ENCODE assay signal across 10 mouse cellular contexts in the genomic region with DNA sequence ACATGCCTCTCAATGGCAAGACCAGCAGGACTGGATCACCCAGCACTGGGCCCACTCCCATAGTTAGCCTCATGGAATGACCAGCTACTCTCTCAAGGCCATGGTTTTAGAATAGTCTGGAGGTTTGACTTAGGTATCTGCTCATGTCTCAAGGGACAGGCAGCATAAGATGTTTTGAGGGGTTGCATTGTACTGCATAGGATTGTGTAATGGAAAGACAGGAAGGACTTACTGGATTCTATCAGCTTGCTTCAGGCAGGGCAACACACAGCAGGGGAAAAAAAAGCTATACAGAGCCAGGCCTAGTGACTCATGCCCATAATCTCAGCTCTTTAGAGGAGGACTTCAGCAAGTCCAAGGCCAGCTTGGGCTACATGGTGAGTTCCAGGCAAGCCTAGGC. TPM values are rescaled to one million over a fixed set of nuclear protein-coding genes. Genes with fewer than 3 reads are reported as not detected.
DNase-seq lines count a peak whose midpoint lies in the region; ATAC-seq and TF ChIP-seq lines count a peak whose summit lies in the region.
"Had no signal": no experiment of that assay in that cellular context is flagged by ENCODE, and none has a peak within 500 bp of the region (broad histone marks: within the 10 kb centered on the region; RNA-seq: fewer than 3 reads in every experiment).

No protein-coding gene starts in this region.

- H3K4me2 ChIP-seq in heart, embryonic 15.5 days = no peak overlapping the region
- H3K4me2 ChIP-seq in lung, postnatal 0 days (replicated peaks; ENCODE audit: low read depth, low read length) = no peak overlapping the region
- H3K4me2 ChIP-seq in stomach, embryonic 16.5 days (ENCODE audit: low read depth, low read length) = no peak overlapping the region
- H3K4me2 ChIP-seq: limb, embryonic 12.5 days had no signal

- peak; percentile 10 to 75 for DNase-seq in adrenal gland, adult (ENCODE audit: inconsistent age in 2 of 2, low spot score in 1 of 2)
- DNase-seq in adrenal gland, postnatal 14 days = no peak
- no peak for DNase-seq in heart, embryonic 10.5 days (ENCODE audit: low spot score)
- DNase-seq in lung, postnatal 0 days (ENCODE audit: low spot score) = peak; percentile 63
- DNase-seq in lung, adult 18-20 months = no peak
- DNase-seq in embryo, embryonic 10.5 days (ENCODE audit: low spot score) = no peak

- H3K9ac ChIP-seq in heart, embryonic 15.5 days = no peak overlapping the region
- H3K9ac ChIP-seq in lung, postnatal 0 days (replicated peaks; ENCODE audit: low read depth) = no peak overlapping the region
- H3K9ac ChIP-seq in stomach, embryonic 16.5 days (ENCODE audit: low read length) = no peak overlapping the region
- H3K9ac ChIP-seq: limb, embryonic 12.5 days; neural tube, embryonic 15.5 days had no signal

- H3K4me1 ChIP-seq in heart, embryonic 15.5 days (replicated peaks) = peaks cover 20% of the 10 kb centered on the region
- H3K4me1 ChIP-seq in heart, embryonic 10.5 days = peaks cover 14% of the 10 kb centered on the region
- peaks cover 18% of the 10 kb centered on the region for H3K4me1 ChIP-seq in lung, postnatal 0 days (ENCODE audit: insufficient read depth, low read depth, low read length)
- H3K4me1 ChIP-seq in stomach, embryonic 16.5 days (ENCODE audit: control insufficient read depth, insufficient read depth, low read length) = peaks cover 13% of the 10 kb centered on the region

- TF ChIP-seq CTCF in lung, postnatal 0 days (IDR thresholded peaks at IDR 0.05) = no peak

- no peak for TF ChIP-seq EP300 in lung, postnatal 0 days (IDR thresholded peaks at IDR 0.05)

- H3K27me3 ChIP-seq in heart, embryonic 15.5 days = no peaks in the 10 kb centered on the region
- H3K27me3 ChIP-seq in heart, embryonic 10.5 days (ENCODE audit: insufficient read depth, poor library complexity, severe bottlenecking) = no peaks in the 10 kb centered on the region
- no peaks in the 10 kb centered on the region for H3K27me3 ChIP-seq in lung, postnatal 0 days (replicated peaks; ENCODE audit: insufficient read depth, low read length)
- no peaks in the 10 kb centered on the region for H3K27me3 ChIP-seq in stomach, embryonic 16.5 days (ENCODE audit: control insufficient read depth, insufficient read depth, low read length)
- H3K27me3 ChIP-seq: limb, embryonic 12.5 days; neural tube, embryonic 15.5 days had no signal

- ATAC-seq in heart, embryonic 15.5 days (replicated peaks; ENCODE audit: insufficient number of reproducible peaks, insufficient read depth, low FRiP score, low read depth) = peak; percentile 75
- ATAC-seq in lung, postnatal 0 days = peak; percentile 72
- ATAC-seq in stomach, embryonic 16.5 days (ENCODE audit: insufficient read depth, low FRiP score) = peak; percentile 25

- no peak overlapping the region for H3K4me3 ChIP-seq in heart, embryonic 15.5 days
- no peak overlapping the region for H3K4me3 ChIP-seq in heart, embryonic 10.5 days
- H3K4me3 ChIP-seq in lung, postnatal 0 days (ENCODE audit: low read depth, low read length) = no peak overlapping the region
- no peak overlapping the region for H3K4me3 ChIP-seq in stomach, embryonic 16.5 days (replicated peaks; ENCODE audit: low read length)
- H3K4me3 ChIP-seq: limb, embryonic 12.5 days; neural tube, embryonic 15.5 days had no signal

- H3K36me3 ChIP-seq in heart, embryonic 15.5 days = no peaks in the 10 kb centered on the region
- H3K36me3 ChIP-seq in heart, embryonic 10.5 days = no peaks in the 10 kb centered on the region
- H3K36me3 ChIP-seq in lung, postnatal 0 days (ENCODE audit: insufficient read depth, low read length) = no peaks in the 10 kb centered on the region
- H3K36me3 ChIP-seq in stomach, embryonic 16.5 days (ENCODE audit: control insufficient read depth, insufficient read depth, low read length) = no peaks in the 10 kb centered on the region
- H3K36me3 ChIP-seq: limb, embryonic 12.5 days; neural tube, embryonic 15.5 days had no signal

- H3K27ac ChIP-seq in heart, embryonic 15.5 days = peak overlapping the region; percentile 65
- H3K27ac ChIP-seq in heart, embryonic 10.5 days = no peak overlapping the region; the same call in 1 of the 2 replicates
- H3K27ac ChIP-seq in lung, postnatal 0 days (ENCODE audit: low read length) = peak overlapping the region; percentile 71
- H3K27ac ChIP-seq in stomach, embryonic 16.5 days (ENCODE audit: low read length) = peak overlapping the region; percentile 55
- H3K27ac ChIP-seq: limb, embryonic 12.5 days; neural tube, embryonic 15.5 days had no signal

- no peaks in the 10 kb centered on the region for H3K9me3 ChIP-seq in heart, embryonic 15.5 days (replicated peaks)
- H3K9me3 ChIP-seq in heart, embryonic 10.5 days = no peaks in the 10 kb centered on the region
- H3K9me3 ChIP-seq in lung, postnatal 0 days (ENCODE audit: low read length) = no peaks in the 10 kb centered on the region
- H3K9me3 ChIP-seq in stomach, embryonic 16.5 days (replicated peaks; ENCODE audit: control insufficient read depth, low read length) = no peaks in the 10 kb centered on the region
- H3K9me3 ChIP-seq: limb, embryonic 12.5 days; neural tube, embryonic 15.5 days had no signal

RNA-seq across cellular contexts. Expression of a gene that starts 31.1 kb away (rescaled TPM):
- 17.6 and 25.2 TPM in 2 replicates for total RNA-seq in adrenal gland, postnatal 14 days (2021)
- polyA plus RNA-seq in heart, embryonic 15.5 days (2015; fragmentation: Nextera tagmentation; extraction: Ambion mirVana) = 10.9 and 13.3 TPM in 2 replicates
- 15.2 and 15.9 TPM in 2 replicates for polyA plus RNA-seq in heart, embryonic 10.5 days (2016; fragmentation: Nextera tagmentation; extraction: Ambion mirVana)
- polyA plus RNA-seq in lung, postnatal 0 days (2015; fragmentation: Nextera tagmentation; extraction: Ambion mirVana) = 28.2 and 34.6 TPM in 2 replicates
- 20.3 and 21.4 TPM in 2 replicates for polyA plus RNA-seq in stomach, embryonic 16.5 days (2015; fragmentation: Nextera tagmentation; extraction: Ambion mirVana)

Comparison
In these comparisons a context has a peak if more than half of its experiments do, and no peak if none do; other contexts are left out.
1. DNase-seq: peak in adrenal gland, adult (2 of 2) and lung, postnatal 0 days (single experiment); none in adrenal gland, postnatal 14 days (single experiment), heart, embryonic 10.5 days (single experiment), lung, adult 18-20 months (0 of 2) and embryo, embryonic 10.5 days (single experiment).
2. ATAC-seq: peak in every context shown above with its lines; median percentile 75 in heart, embryonic 15.5 days; 72 in lung, postnatal 0 days; 25 in stomach, embryonic 16.5 days.